Mouse (Mus musculus) effector memory CD4-positive, alpha-beta T cell, adult 7 months (primary cell): Measurements from ENCODE around the gene Fubp3. TPM values are rescaled to one million over a fixed set of nuclear protein-coding genes. Genes with fewer than 3 reads are reported as not detected.

ENCODE experiments used
- polyA plus RNA-seq: library from polyadenylated mRNA; unstranded; fragments of 100-300 nt; shearing (Covaris generic); gene quantifications from one replicate; pipeline ENCODE4 v1.2.1, GENCODE M21; 2017

Fubp3 gene
- 32.5 TPM for polyA plus RNA-seq

DNA sequence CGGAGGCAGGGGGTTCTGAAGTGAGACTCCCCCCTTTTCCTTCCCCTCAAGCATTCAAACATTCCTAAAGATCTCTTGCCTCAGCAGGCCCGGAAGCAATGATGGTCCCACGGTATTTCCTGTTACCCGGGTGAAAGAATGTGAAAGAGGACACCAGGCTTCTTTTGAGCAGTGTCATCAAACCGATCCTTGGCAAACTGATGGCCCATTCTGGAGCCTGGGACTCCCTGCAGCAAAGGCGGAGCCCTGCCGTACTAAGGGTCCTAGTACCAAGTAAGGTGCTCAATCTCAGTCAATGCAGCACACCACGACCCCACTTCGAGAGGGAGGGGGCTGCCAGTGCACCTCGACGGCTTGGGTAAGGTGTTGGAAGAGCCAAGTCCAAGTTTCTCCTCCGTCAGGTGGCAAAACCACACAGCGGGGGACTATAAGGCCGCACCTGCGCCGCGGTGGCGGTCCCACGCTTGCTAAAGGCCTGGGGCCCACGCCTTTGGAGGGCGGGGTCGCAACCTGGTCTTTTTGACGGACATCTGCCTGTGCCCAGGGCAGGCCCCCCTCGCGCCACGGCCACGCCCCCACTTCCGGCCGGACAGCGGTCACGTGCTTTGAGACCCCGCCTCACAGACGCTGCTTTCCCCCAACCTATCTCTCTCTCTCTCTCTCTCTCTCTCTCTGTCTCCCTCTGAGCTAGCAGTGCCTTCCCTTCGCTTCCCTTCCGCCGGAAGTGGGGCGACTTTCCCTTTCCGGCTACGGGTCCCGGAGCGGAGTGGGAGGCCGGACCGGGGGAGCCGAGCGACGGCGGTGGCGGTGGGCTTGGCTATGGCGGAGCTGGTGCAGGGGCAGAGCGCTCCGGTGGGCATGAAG, at the start of gene Fubp3:
TSS of gene Fubp3 (plus strand) at position 601 of the 864 bp plus-strand sequence.

GRCm38 (mm10) chr2:31639901-31640608, 67.6 kb downstream of the Fubp3 start, which contains the start of gene Prdm12:
Gene Prdm12, plus strand, starts transcription at chr2:31640037.

Other genes starting within 250 kb of the Fubp3 start
- 51.8 TPM for gene Ass1, start 102.4 kb upstream of the Fubp3 start, polyA plus RNA-seq
- not detected for gene Prdm12, start 67.4 kb downstream of the Fubp3 start, polyA plus RNA-seq
- 42.5 TPM for gene Exosc2, start 98.1 kb downstream of the Fubp3 start, polyA plus RNA-seq
- 13.3 TPM for gene Abl1, start 115.7 kb downstream of the Fubp3 start, polyA plus RNA-seq
- 4.0 TPM for gene Qrfp, start 237.9 kb downstream of the Fubp3 start, polyA plus RNA-seq